22 mouse cellular contexts compared by ENCODE assay signal in genomic region chr8:93040776-93041567, GRCm38 (mm10). TPM values are rescaled to one million over a fixed set of nuclear protein-coding genes. Genes with fewer than 3 reads are reported as not detected.
DNase-seq lines count a peak whose midpoint lies in the region.
"Had no signal": no experiment of that assay in that cellular context is flagged by ENCODE, and none has a peak within 500 bp of the region (broad histone marks: within the 10 kb centered on the region; RNA-seq: fewer than 3 reads in every experiment).

No protein-coding gene starts in this region.

- H3K27ac ChIP-seq in heart, embryonic 10.5 days: no peak overlapping the region
- H3K27ac ChIP-seq: embryonic facial prominence, embryonic 13.5 days; forebrain, embryonic 13.5 days; liver, embryonic 13.5 days; stomach, embryonic 15.5 days had no signal

- H3K4me1 ChIP-seq in heart, embryonic 10.5 days: peaks cover 16% of the 10 kb centered on the region
- H3K4me1 ChIP-seq: embryonic facial prominence, embryonic 13.5 days; forebrain, embryonic 13.5 days; liver, embryonic 13.5 days; stomach, embryonic 15.5 days had no signal

- no peaks in the 10 kb centered on the region for H3K36me3 ChIP-seq in heart, embryonic 10.5 days
- H3K36me3 ChIP-seq: embryonic facial prominence, embryonic 13.5 days; liver, embryonic 13.5 days; stomach, embryonic 15.5 days had no signal

- no peak overlapping the region for H3K4me3 ChIP-seq in heart, embryonic 10.5 days
- H3K4me3 ChIP-seq: embryonic facial prominence, embryonic 13.5 days; forebrain, embryonic 13.5 days; liver, embryonic 13.5 days; stomach, embryonic 15.5 days had no signal

- no peaks in the 10 kb centered on the region for H3K27me3 ChIP-seq in heart, embryonic 10.5 days (ENCODE audit: insufficient read depth, poor library complexity, severe bottlenecking)
- H3K27me3 ChIP-seq: embryonic facial prominence, embryonic 13.5 days; forebrain, embryonic 13.5 days; liver, embryonic 13.5 days; stomach, embryonic 15.5 days had no signal

- 86% methylated on average over 4 of the region's 4 CpGs for WGBS in heart, embryonic 10.5 days

- peak; percentile 77 for DNase-seq in heart, adult 8-10 months (ENCODE audit: low spot score)
- DNase-seq in heart, embryonic 10.5 days (ENCODE audit: low spot score): no peak
- peak; percentile 26 for DNase-seq in ES-CJ7 (ENCODE audit: low read depth, low spot score)
- DNase-seq in adipocyte (ENCODE audit: low spot score): peak; percentile 74
- DNase-seq in heart, postnatal 10 days: peak; percentile 42 to 46
- no peak for DNase-seq in left cerebral cortex, postnatal 36 days (ENCODE audit: low spot score in 2 of 2)
- DNase-seq in spleen, postnatal 14 days (ENCODE audit: low spot score in 2 of 2): no peak
- DNase-seq: liver, embryonic 13.5 days; retina, postnatal 1 day had no signal

- intact Hi-C loops in heart, postnatal 10 days (cut with DNase I): no loop called here
- intact Hi-C loops in left cerebral cortex, postnatal 36 days (cut with DNase I): no loop called here

- H3K9me3 ChIP-seq in heart, embryonic 10.5 days: no peaks in the 10 kb centered on the region
- H3K9me3 ChIP-seq: embryonic facial prominence, embryonic 13.5 days; forebrain, embryonic 13.5 days; liver, embryonic 13.5 days; stomach, embryonic 15.5 days had no signal

RNA-seq across cellular contexts. Expression of gene Ces1a, which starts 7.0 kb away (rescaled TPM):
- total RNA-seq in heart, adult 8-10 months (2022): not detected
- 0.16 TPM in 1 of 2 replicates, not detected in the other for polyA plus RNA-seq in heart, embryonic 10.5 days (2016; fragmentation: Nextera tagmentation; extraction: Ambion mirVana)
- total RNA-seq in heart, postnatal 10 days (2021): not detected
- total RNA-seq in left cerebral cortex, postnatal 36 days (2021): under 1 TPM in 1 of 2 experiments, not detected in 1; 0.27 TPM
- total RNA-seq: adrenal gland, postnatal 4 days; common myeloid progenitor, adult 5-6 weeks; layer of hippocampus, postnatal 14 days had no signal
- polyA plus RNA-seq: CD4-positive, CD25-positive, alpha-beta regulatory T cell, adult 4 months; forebrain, embryonic 13.5 days; hindbrain, embryonic 11.5 days; intestine, embryonic 14.5 days; liver, embryonic 13.5 days; lung, postnatal 0 days; midbrain, embryonic 11.5 days; neural tube, embryonic 14.5 days; stomach, embryonic 15.5 days had no signal

RNA-seq across cellular contexts. Expression of gene Ces1b, which starts 38.8 kb away (rescaled TPM):
- not detected for total RNA-seq in heart, adult 8-10 months (2022)
- not detected in 2 replicates for polyA plus RNA-seq in heart, embryonic 10.5 days (2016; fragmentation: Nextera tagmentation; extraction: Ambion mirVana)
- not detected for total RNA-seq in heart, postnatal 10 days (2021)
- total RNA-seq in left cerebral cortex, postnatal 36 days (2021): not detected
- total RNA-seq: common myeloid progenitor, adult 5-6 weeks; layer of hippocampus, postnatal 14 days; left cerebral cortex, postnatal 14 days had no signal
- polyA plus RNA-seq: CD4-positive, CD25-positive, alpha-beta regulatory T cell, adult 4 months; embryonic facial prominence, embryonic 13.5 days; forebrain, embryonic 13.5 days; hindbrain, embryonic 11.5 days; intestine, embryonic 14.5 days; liver, embryonic 13.5 days; midbrain, embryonic 11.5 days; neural tube, embryonic 14.5 days had no signal

Comparison
In these comparisons a context has a peak if more than half of its experiments do, and no peak if none do; other contexts are left out.
1. DNase-seq: peak in heart, adult 8-10 months (single experiment), ES-CJ7 (single experiment), adipocyte (single experiment) and heart, postnatal 10 days (2 of 2); none in heart, embryonic 10.5 days (single experiment), left cerebral cortex, postnatal 36 days (0 of 2) and spleen, postnatal 14 days (0 of 2).